Mouse (Mus musculus): ENCODE measurements around the gene Apex2.
"Not testable (repeated sequence)": the region's sequence is repeated elsewhere in the genome, so short reads cannot be mapped to it uniquely, and the experiment has no call there.

The Apex2 gene

DNA sequence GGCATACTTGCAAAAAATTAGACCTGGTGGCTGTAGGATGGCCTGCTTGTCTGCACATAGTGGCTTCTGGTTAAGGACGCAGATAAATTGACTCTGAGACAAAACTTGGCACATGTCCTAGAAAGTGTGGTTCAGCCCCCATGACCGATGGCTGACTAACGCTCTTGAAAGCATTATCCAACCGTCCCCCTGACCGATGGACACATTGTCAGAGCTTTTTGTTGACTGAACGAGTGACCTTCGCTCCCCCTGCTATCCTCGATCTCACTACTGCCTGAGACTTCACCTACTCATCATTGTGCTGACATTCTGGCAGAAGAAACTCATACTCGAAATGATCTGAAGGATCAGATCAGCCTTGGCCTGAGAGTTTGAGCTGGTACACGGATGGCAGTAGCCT, 101.9 kb downstream of the Apex2 start:
- not testable (repeated sequence) for DNase-seq (ENCODE audit: low spot score)

DNA sequence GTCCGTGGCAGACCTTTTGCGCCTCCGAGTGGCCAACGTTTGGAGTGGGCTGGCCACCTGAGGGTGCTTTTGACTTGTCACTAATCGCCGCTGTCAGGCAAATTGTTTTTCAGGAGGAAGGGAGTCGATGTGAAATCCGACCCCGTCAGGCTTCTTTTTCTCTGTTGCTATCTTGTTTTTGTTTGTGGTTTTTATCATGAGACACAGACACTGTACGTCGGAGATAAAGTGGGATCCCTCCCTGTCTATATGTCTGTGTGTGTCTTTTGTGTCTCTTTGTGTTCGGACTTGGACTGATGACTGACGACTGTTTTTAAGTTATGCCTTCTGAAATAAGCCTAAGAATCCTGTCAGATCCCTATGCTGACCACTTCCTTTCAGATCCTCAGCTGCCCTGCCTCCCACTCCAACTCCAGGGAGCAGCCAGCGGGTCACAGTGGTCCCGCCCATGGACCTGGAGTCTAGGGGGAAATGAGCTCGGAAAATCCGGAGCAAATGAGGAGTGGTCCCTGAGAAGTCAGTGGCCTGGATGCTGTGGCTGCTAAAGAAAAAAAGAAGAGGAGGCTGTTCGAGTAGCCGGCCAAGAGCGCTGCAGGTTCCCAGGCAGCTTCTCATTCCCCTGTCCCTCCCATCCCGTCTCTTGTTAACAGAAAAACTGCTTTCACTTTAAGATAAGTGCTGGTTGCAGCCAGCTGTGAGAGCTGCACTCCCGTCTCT, 103.2 kb downstream of the Apex2 start:
- not testable (repeated sequence) for DNase-seq (ENCODE audit: low spot score)

DNA sequence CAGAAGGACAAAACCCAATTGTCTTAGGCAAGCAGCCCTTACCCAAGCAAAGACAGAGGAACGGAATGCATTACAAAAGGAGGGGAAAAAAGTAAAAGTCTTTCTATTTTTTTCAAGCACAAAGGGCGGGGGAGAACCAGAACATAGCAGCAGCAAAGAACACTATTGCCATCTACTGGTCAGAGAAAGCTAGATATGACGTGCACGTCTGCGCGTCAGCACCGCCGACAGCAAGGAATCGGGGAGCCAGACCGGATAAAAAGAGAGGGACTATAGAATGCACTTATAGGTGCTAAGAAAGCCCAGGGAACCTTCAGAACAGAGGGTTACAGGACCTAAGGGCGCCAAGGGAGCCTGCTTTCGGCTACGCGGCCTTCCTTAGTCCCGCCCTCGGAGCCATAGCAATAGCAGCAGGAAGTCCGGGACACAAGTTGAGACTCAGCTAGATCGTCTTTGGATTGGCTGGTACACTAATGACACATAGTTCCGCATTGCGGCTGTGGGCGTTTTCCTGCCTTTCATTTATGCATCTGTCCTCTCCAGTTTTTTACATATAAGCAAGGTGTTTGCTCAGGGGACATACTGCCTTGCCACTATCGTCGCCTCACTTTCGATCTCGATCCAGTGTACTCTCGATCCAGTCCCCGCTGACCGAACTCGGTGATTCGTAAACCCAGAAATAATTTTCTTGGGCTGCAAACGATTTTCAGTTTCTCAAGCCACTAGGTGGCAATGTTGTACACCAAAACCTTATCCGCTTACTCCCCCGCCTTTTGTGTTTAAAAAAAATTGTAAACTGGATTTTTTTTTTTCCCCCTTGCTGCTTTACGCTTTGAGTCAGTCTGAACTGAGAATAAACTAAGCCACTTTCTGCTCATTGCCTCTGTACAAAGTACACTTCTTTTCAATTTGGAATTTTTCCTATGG, 111.6 kb downstream of the Apex2 start:
- peak; percentile 97 for DNase-seq (ENCODE audit: low spot score)

DNA sequence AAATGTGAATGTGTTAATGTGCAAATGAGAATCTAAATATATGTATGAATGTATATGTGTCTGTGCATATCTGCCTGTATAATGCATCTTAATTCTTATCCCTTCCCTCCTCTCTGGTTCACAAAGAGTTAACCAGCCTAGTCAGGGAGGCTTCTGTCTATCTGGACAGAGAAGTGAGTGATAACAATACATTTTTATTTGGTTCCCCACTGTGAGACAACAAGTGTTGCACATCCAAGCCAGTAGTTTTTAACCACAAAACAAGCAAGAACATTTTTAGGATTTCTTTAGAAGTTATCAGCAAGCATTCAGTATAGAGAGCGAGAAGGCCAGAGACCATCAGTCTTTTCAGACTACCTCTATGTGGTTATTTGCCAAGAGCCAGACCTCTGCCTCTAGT, 118.3 kb downstream of the Apex2 start:
- DNase-seq (ENCODE audit: low spot score) = no peak

All from layer of hippocampus, adult 9-10 months (tissue).